Mouse (Mus musculus): ENCODE measurements around the gene Sc5d.
A peak's percentile ranks its signal among the peaks of the same experiment; 100 is the strongest.

Sc5d gene

DNA sequence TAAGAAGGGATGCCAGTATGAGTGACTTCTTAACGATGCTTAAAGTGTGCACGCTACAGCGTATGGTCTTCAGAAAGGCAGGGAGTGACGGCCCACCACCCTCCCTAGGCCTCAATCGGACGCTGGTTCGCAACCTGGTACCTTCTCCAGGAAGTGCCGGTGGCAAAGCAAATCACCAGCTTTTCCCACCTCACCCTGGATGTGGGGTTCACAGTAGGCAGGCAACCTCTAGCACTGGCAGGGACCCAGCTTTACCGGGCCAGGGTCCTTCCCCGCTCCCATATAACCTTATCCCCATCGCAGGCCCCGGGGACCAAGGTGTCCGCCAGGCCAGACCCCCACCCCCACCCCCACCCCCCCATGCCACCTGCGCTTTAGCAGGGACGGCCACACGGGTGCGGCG, 346 bp downstream of the Sc5d start:
- peak in 1 of 2 experiments; percentile 77 for DNase-seq (ENCODE audit: inconsistent age in 2 of 2, low spot score in 1 of 2)

- no peak for DNase-seq (ENCODE audit: inconsistent age in 2 of 2, low spot score in 1 of 2)
Observed at GRCm38 (mm10) chr9:42260481-42260880, 3.6 kb downstream of the Sc5d start.

DNA sequence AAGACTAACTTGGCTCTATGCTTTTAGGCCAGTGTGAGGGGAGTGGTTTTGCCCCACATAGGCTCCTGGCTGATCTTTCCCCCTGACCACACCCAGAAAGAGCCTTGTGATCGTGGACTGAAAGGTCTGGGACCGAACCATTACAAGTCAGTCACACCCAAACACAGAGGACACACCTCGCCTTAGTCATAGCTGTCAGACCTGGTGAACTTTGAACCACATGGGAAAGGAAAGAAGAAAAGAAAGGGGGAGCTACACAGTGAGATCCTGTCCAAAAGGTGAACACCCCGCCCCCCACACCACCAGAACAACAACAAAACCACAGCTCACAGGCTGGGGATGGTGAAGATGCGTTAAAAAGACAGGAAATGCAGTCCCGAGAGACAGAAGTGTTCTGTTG, 14.9 kb downstream of the Sc5d start:
- no peak for DNase-seq (ENCODE audit: inconsistent age in 2 of 2, low spot score in 1 of 2)

DNA sequence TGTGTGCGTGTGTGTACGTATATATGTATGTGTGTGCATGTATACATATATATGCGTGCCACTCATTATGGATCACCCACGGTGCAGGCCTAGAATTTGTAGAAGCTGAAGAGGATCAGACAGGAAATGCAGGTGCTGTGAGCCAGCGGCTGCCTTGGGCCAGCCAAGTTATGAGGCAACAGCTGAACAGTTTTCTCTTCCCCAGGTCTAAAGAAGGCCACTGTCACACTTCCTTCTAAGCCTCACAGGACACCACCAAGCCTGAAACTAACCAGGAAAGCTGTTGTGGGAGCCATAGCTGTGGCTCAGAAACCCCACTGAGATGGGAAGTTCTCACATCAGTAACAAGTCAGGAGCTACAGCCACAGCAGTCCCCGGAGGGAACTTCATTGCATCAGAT, 17.4 kb downstream of the Sc5d start:
- no peak for DNase-seq (ENCODE audit: inconsistent age in 2 of 2, low spot score in 1 of 2)

DNA sequence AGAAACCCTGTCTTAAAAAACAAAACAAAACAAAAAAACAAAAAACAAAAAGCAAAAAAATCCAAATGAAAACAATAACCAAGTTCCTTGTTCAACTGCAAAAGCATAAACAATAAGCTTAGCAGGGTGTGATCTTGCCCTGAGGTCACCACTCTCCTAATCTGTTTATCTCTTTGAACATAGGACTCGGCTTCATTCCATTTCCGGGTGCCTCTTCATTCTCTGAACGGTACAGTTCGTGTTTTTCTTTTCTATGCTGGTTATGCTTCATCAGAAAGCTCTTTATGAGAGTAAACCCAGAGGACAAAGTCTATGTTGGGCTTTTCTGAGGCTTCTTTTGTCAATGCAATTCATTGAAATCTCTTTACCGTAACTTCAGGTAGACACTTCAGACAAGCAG, 19.9 kb downstream of the Sc5d start:
- DNase-seq (ENCODE audit: inconsistent age in 2 of 2, low spot score in 1 of 2) = no peak

- no peak for DNase-seq (ENCODE audit: inconsistent age in 2 of 2, low spot score in 1 of 2)
Observed at GRCm38 (mm10) chr9:42241021-42241420, 23.0 kb downstream of the Sc5d start.

- DNase-seq (ENCODE audit: inconsistent age in 2 of 2, low spot score in 1 of 2) = peak; percentile 54 to 87
Observed at GRCm38 (mm10) chr9:42240583-42240992, 23.5 kb downstream of the Sc5d start.

DNA sequence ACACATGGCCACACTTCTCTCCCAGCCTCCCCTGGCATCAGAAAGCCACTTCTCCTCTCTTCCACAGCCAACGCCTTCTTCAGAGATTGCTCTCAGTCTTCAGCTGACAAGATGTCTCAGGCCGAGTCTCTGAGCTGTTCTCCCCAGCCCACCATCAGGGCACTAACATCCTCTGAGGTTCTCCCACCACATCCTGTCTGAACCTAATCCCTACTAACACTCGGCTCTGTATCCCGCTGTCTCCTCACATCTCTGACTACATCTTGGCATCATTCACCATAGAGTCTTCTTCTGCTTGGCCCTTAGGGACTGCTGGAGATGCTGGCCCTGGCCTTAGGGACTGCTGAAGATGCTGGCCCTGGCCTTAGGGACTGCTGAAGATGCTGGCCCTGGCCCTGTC, 25.2 kb downstream of the Sc5d start:
- DNase-seq (ENCODE audit: inconsistent age in 2 of 2, low spot score in 1 of 2) = no peak

DNA sequence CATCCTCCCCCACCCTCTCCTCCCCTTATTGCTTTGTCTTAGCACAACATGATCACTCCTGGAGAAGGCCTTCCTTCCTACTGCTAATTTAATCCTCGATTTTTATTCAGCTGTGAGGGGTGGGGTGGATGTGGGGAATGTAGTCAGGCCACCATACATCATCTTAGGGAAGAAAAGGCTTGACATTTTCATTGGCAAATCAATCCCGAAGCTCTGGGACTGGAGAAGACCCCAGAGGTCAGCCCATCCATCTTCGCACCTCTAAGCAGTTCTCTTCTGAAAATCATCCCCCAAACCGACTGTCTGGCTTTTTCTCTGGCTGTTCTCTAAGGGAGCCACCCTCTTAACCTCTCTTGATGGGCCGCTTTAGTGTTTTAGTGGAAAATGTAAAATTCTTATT, 32.9 kb downstream of the Sc5d start:
- DNase-seq (ENCODE audit: inconsistent age in 2 of 2, low spot score in 1 of 2) = no peak

DNA sequence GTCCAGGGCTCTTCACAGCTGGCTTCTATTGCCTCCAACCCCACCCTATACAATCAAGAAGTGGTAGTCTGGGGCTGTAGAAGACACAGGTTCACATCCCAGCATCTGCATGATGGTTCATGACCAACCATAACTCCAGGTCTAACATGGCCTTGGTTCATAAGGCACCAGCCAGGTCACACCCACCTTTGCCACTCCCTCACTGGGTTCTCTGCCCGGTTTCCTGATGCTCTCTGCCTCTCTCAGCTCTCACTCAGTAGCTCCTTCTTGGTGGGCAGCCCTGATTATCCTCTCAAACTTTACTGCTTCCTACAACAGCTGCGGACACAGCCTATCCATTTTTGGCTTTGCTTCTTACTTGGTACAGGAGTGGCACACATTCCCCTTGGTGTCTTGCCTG, 33.7 kb downstream of the Sc5d start:
- no peak for DNase-seq (ENCODE audit: inconsistent age in 2 of 2, low spot score in 1 of 2)

GRCm38 (mm10) chr9:42229465-42230110, 34.5 kb downstream of the Sc5d start:
- DNase-seq (ENCODE audit: inconsistent age in 2 of 2, low spot score in 1 of 2) = no peak

GRCm38 (mm10) chr9:42227804-42228203, 36.3 kb downstream of the Sc5d start:
- no peak for DNase-seq (ENCODE audit: inconsistent age in 2 of 2, low spot score in 1 of 2)

- peak in 1 of 2 experiments; percentile 39 for DNase-seq (ENCODE audit: inconsistent age in 2 of 2, low spot score in 1 of 2)
Observed at GRCm38 (mm10) chr9:42219001-42219660, 44.9 kb downstream of the Sc5d start.

DNA sequence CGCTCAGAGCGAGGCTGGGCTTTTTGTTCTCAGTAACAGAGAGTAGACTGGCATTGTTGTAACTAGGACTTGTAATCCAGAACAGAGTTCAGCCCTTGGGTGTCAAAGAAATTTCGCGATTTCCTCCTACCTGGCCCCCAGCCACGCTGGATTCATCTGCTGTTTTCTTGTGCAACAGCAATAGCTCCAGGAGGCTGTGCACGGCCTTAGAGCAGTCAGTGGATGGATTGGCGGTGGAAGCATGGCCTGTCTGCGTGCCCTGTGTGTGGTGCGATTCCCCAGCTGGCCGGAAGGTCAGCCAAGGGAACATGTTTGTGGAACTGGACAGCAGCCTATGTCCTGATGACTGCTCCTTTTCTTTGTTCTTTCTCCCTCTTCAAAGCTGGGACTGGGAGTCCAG, 46.4 kb downstream of the Sc5d start:
- DNase-seq (ENCODE audit: inconsistent age in 2 of 2, low spot score in 1 of 2) = peak; percentile 52 to 81

GRCm38 (mm10) chr9:42214116-42214515, 49.9 kb downstream of the Sc5d start:
- no peak for DNase-seq (ENCODE audit: inconsistent age in 2 of 2, low spot score in 1 of 2)

DNA sequence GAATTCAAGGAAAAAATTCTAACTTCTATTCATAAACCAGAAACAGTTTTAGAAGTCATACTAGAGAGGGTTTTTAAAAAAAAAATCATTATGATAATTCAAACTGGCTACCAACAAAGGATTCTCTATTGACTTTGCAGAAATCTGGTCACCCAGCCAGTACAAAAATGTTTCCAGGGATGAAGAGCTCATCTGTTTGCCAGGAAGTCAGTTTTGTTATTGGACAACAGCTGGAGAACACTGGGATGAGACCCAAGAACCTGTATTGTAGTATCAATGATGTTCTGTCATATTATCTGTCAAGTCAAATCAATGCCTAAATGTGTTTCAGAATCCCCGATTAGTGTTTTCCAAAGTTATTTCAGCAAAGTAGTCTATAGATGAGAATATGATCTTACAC, 50.9 kb downstream of the Sc5d start:
- DNase-seq (ENCODE audit: inconsistent age in 2 of 2, low spot score in 1 of 2) = no peak

GRCm38 (mm10) chr9:42209666-42210065, 54.4 kb downstream of the Sc5d start:
- DNase-seq (ENCODE audit: inconsistent age in 2 of 2, low spot score in 1 of 2) = peak; percentile 45 to 74

- DNase-seq (ENCODE audit: inconsistent age in 2 of 2, low spot score in 1 of 2) = peak; percentile 23 to 62
Observed at GRCm38 (mm10) chr9:42208463-42208862, 55.6 kb downstream of the Sc5d start.

GRCm38 (mm10) chr9:42206750-42207149, 57.3 kb downstream of the Sc5d start:
- DNase-seq (ENCODE audit: inconsistent age in 2 of 2, low spot score in 1 of 2) = peak in 1 of 2 experiments; percentile 42

GRCm38 (mm10) chr9:42202271-42202670, 61.8 kb downstream of the Sc5d start:
- no peak for DNase-seq (ENCODE audit: inconsistent age in 2 of 2, low spot score in 1 of 2)

Data from adrenal gland, adult (tissue).